Mouse (Mus musculus): ENCODE results near the gene Fbxl3. TPM values are rescaled to one million over a fixed set of nuclear protein-coding genes. Genes with fewer than 3 reads are reported as not detected.

Fbxl3 gene
- 10 to 100 TPM; 95.1 to 97.8 TPM for total RNA-seq (2021)
- long read RNA-seq, experiment 1, full-length matches to known transcripts: 94 of 124 reads
- long read RNA-seq, experiment 1, partial matches to known transcripts: 2 of 124 reads
- long read RNA-seq, experiment 1, other reads (novel, unspliced or antisense): 28 of 124 reads
- long read RNA-seq, experiment 2, full-length matches to known transcripts: 57 of 82 reads
- long read RNA-seq, experiment 2, partial matches to known transcripts: 1 of 82 reads
- long read RNA-seq, experiment 2, other reads (novel, unspliced or antisense): 24 of 82 reads

- DNase-seq (ENCODE audit: low spot score in 2 of 2): peak; percentile 77 to 88
These were observed at the start of gene Fbxl3 for GRCm38 (mm10) chr14:103099238-103099933. Gene Fbxl3, minus strand, starts transcription at chr14:103099566.

DNA sequence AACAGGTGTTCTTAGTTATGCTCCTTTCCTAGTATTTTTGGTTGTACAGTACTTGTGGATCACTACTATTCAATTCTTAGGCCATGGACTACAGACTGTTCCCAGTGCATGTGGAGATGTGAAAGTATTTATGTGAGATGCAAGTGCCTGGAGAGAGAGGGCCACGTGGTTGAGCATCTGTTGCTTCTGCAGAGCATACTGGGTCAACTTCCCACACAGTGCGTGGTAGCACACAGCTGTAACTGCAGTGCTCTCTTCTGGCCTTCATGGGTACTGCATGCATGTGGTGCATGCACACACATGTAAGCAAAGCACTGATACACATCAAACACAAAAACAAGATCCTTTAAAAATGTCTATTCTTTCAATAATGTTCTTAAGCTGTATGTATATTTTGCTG lies 32.6 kb upstream of the Fbxl3 start:
- no peak for DNase-seq (ENCODE audit: low spot score in 2 of 2)

DNA sequence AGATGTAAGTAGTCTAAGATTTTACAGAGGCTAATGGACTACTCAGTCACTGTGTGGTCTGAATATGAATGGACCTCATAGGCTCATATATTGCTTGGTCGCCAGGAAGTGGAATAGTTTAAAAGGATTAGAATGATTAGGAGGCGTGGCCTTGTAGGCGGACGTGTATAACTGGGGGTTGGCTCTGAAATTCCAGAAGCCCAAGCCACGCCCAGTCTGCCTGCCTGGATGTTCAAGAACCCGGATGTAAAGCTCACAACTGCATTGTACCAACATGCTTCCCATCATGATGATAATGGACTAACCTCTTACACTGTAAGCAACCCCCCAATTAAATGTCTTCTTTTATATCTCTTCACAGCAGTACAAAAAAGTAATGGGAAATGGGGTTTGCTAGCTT lies 26.4 kb upstream of the Fbxl3 start:
- DNase-seq (ENCODE audit: low spot score in 2 of 2): no peak

DNA sequence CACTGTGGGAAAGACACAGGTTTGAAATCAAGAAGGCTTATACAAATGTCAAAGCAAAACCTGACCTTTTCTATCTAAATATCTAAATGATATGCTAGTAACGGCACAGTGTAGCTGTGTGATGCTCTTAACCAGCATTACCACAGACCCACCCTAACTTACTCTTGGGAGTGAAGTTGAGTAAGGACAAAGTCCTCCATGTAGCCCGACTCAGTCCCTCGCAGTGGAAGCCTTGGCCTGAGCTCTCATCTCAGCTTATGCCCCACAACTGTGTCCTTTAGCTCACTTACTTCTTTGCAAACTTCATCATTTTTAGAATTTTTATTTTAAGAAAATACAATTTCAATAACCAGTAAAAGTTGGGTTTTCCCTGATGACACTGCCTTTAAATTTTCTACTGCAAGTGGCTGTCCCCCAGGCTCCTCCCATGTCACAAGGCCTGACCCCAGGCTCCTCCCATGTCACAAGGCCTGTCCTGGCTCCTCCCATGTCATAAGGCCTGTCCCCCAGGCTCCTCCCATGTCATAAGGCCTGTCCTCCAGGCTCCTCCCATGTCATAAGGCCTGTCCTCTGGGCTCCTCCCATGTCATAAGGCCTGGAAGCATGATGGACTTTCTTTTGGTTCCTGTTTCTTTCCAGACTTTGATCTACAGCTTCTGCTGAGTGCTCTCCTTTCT lies 15.8 kb upstream of the Fbxl3 start:
- no peak for DNase-seq (ENCODE audit: low spot score in 2 of 2)

- DNase-seq (ENCODE audit: low spot score in 2 of 2): no peak
These were observed 13.4 kb upstream of the Fbxl3 start for GRCm38 (mm10) chr14:103112606-103113363.

DNA sequence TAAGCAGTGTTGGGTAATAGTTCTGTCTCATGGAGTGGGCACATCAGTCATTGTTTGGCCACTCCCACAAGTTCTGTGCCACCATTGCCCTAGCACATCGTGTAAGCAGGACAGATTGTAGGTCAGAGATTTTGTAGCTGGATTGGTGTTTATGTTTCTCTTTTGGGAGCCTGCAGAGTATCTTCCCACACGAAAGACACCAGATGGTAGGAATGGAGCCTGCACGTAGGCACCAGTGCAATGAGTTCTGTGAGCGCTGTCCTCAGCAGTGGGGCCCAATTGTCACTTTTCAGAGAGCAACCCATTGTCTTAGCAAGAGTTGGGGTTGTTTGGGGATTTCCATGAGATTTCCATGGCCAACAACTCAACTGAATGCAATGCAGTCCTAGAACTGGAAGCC lies 10.6 kb upstream of the Fbxl3 start:
- peak; percentile 51 to 68 for DNase-seq (ENCODE audit: low spot score in 2 of 2)

DNA sequence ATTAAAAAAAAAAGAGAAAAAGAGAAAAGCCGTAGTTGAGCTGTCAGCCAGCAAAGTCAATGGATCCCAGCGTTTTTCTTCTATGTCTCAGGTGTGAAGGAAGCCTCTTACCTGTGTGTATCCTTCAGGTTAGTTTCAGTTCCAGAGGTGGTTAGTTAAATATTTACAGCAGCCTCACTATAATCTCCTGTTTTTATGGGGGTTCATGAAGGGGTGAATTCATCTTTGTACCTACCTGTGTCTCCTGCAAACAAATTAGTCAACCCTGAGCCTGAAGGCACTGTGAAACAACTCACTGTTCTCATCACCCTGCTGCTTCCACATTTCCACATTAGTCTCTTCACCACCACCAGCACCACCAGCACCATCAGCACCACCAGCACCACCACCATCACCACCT lies 6.9 kb upstream of the Fbxl3 start:
- DNase-seq (ENCODE audit: low spot score in 2 of 2): no peak

GRCm38 (mm10) chr14:103102731-103103335 lies 3.5 kb upstream of the Fbxl3 start:
- DNase-seq (ENCODE audit: low spot score in 2 of 2): no peak

- no peak for DNase-seq (ENCODE audit: low spot score in 2 of 2)
These were observed 2.9 kb upstream of the Fbxl3 start for GRCm38 (mm10) chr14:103102246-103102645.

DNA sequence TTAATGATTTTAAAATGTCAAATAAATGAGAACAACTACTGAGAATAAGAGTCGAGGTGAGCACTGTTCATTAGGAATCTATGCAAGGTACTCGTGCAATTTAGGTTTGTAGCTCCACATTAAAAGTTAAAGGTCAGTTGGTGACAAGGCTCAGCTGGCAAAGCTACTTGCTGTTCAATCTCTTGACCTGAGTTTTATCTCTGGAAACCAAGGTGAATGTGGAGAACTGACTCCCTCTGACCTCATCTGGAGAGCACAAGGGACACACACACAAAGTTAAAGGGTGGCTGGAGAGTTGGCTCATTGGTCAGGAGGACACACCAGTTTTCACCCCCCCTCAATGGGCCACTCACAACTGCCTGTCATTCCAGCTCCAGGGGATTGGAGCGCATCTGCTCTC lies 1.8 kb upstream of the Fbxl3 start:
- no peak for DNase-seq (ENCODE audit: low spot score in 2 of 2)

DNA sequence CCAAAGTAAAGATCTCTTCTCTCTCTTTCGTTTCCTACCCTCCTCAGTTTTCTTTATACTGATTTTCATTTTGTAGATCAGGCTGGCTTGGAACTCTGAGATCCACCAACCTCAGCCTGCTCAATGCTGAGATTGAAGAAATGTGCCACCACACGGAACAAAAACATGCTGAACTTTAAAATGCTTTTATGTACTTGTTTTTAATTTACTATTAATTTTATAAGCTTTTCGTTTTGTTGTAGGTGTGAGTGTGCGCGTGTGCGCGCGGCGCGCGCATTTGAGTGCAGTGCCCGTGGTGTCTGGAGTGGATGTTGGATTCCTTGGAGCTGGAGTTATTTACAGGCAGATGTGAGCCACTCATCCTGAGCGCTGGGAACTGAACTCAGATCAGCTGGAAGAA lies 930 bp upstream of the Fbxl3 start:
- DNase-seq (ENCODE audit: low spot score in 2 of 2): no peak

DNA sequence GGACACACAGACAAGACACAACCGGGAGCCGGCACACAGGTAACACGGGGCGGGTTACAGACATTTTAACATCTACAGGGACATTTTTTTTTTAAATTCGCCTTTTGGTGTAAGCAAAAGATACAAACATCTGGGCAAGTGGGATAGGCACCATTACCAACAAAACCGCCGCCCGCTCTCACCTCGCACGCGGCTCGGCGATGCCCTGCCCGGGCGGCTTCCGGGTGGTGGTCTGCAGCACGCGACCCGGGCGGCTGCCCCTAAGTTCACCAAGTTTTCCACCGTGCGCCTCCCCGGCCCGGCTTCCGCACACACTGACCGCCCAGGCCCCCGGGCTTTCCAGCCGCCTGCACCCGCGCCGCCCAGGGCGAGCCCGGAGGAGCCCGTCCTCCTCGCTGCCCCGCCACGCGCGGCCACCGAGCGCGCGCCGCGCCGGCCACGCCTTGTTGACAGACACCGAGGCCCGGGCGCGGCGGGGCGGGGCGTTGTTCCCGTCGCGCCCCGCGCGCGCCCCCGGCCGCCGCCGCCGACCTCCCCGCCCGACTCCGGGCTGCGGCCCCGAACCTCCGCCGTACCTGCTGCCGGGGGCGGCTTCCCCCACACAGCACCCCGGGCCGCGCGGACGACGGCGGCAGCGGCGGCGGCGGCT lies 655 bp downstream of the Fbxl3 start:
- DNase-seq (ENCODE audit: low spot score in 2 of 2): peak; percentile 74 to 89

GRCm38 (mm10) chr14:103098213-103098586 lies 1.2 kb downstream of the Fbxl3 start:
- DNase-seq (ENCODE audit: low spot score in 2 of 2): no peak

DNA sequence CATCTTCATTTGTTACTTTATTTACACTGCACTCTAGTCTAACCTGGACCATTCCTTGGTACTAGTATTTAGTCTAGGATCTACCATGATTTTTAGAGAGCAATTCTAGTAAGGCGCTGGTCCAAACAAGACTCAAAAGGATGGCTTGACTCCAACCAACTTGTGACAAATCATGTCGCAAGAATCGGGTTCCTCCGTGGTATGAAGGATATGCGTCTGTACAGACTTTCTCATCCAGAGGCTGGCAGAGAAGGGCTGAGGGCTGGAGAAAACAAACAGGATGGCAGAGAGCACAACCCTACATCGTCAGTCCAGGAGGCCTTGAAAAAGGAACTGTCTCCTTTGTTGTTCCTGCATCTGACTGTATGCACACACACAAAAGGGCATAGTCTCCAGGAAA lies 2.7 kb downstream of the Fbxl3 start:
- DNase-seq (ENCODE audit: low spot score in 2 of 2): no peak

- no peak for DNase-seq (ENCODE audit: low spot score in 2 of 2)
These were observed 3.5 kb downstream of the Fbxl3 start for GRCm38 (mm10) chr14:103095826-103096225.

- DNase-seq (ENCODE audit: low spot score in 2 of 2): no peak
These were observed 4.3 kb downstream of the Fbxl3 start for GRCm38 (mm10) chr14:103095036-103095435.

GRCm38 (mm10) chr14:103093670-103094069 lies 5.7 kb downstream of the Fbxl3 start:
- no peak for DNase-seq (ENCODE audit: low spot score in 2 of 2)

DNA sequence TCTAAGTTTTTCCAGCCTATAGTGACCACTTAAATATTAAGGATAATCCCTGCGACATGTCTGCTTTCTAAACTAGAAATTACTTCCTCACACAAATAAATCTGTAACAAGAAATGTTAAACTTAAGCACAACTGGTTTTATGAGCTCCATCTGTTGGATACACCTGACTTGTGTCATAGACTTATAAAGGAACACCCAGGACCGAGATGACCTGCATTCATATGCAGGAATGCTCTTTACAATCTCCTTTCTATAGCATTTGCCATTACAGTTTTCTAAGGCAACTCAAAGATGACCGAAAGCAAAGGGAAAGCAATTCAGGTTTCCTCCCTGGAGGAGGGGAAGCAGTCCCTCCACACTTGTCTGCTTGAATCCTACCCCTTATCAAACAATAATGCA lies 6.1 kb downstream of the Fbxl3 start:
- no peak for DNase-seq (ENCODE audit: low spot score in 2 of 2)

- peak in 1 of 2 experiments; percentile 48 for DNase-seq (ENCODE audit: low spot score in 2 of 2)
These were observed 10.7 kb downstream of the Fbxl3 start for GRCm38 (mm10) chr14:103088624-103089023.

DNA sequence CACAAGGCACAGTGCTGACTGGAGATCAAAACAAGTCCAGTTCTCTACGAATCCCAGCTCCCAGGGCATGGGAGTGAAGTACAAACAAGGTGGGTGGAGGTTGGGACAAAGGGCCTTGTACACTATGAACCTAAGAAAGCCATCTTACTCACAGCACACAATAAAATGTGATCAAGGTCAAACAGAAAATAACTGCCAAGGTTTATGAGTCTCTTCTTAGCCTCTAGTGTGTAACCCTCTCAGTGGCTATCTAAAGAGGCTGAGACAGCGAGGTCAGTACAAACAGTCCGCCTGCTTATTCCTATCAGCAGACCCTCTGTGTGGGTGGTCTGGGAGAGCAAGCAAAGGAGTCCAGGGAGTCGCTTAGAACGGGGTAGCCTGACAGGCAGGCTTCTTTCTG lies 11.5 kb downstream of the Fbxl3 start:
- DNase-seq (ENCODE audit: low spot score in 2 of 2): no peak

All from left cerebral cortex, adult 18-20 months (tissue).